Mouse (Mus musculus): ENCODE measurements at regions not wholly inside any gene's neighbourhood (a gene's known extent, or its start where the extent isn't known, plus 50 kb on each side); places are given as distances from the start of the nearest gene placed in this dataset.

DNA sequence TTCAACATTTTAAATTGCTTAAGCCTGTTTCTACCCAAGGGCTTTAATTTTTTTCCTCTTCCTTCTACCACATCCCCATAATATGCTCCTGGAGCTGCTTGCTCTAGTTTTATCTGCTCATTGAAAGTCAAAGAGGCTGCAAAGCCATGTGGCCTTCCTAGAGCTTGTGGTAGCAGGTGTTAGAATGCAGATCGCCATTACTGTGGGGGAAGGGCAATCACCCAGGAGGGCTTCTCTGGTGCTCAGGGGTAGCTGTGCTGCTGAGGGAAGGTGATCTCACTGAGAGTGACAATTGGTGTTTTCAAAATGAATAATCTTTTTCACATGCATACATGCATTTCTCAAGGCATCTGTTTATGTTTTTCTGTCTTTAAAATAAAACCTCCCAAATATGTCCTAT, 309.8 kb upstream of the Ube2e3 start:
- TF ChIP-seq CTCF (IDR thresholded peaks at IDR 0.05; ENCODE audit: low read depth) (no peak), EP300 (optimal IDR thresholded peaks at IDR 0.05) (no peak)
